ENCODE assay signal across 8 mouse cellular contexts in the genomic region with DNA sequence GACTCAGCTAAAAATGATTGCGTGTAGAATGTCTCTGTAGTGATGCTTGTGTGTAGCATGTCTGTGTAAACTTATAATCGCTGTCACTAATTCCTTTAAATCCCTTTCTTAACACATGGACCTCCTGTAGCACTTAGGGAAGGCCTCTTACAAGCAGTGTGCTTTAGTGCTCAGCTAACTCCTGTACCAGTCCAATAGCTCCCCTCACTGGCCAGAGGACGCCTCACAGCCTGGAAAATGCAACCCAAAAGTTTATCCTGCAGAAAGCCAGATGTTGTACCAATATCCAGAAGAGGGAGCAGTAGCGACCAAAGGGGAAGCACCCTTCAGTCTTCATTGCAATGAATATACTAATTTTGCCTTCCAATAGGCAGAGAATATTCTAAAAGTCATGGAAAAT. TPM values are rescaled to one million over a fixed set of nuclear protein-coding genes. Genes with fewer than 3 reads are reported as not detected.
A peak's percentile ranks its signal among the peaks of the same experiment; 100 is the strongest.
DNase-seq lines count a peak whose midpoint lies in the region; ATAC-seq and TF ChIP-seq lines count a peak whose summit lies in the region.
"Had no signal": no experiment of that assay in that cellular context is flagged by ENCODE, and none has a peak within 500 bp of the region (broad histone marks: within the 10 kb centered on the region; RNA-seq: fewer than 3 reads in every experiment).

No protein-coding gene starts in this region.

- WGBS in liver, embryonic 14.5 days (ENCODE audit: insufficient replicate concordance): 58% methylated on average over 4 of the region's 4 CpGs
- WGBS in hindbrain, embryonic 15.5 days: 78% methylated on average over 4 of the region's 4 CpGs

- no peak overlapping the region for H3K27ac ChIP-seq in liver, embryonic 14.5 days
- H3K27ac ChIP-seq in hindbrain, embryonic 15.5 days (replicated peaks): no peak overlapping the region
- H3K27ac ChIP-seq: neural tube, embryonic 13.5 days had no signal

- TF ChIP-seq CTCF in liver, embryonic 14.5 days (IDR thresholded peaks at IDR 0.05; ENCODE audit: low read depth): peak; percentile 56

- DNase-seq in liver, embryonic 14.5 days (ENCODE audit: low read depth in 3 of 3, low spot score in 3 of 3): no peak
- DNase-seq in liver: no peak
- DNase-seq in NIH3T3 (ENCODE audit: low read depth): peak; percentile 71
- peak; percentile 58 for DNase-seq in embryo, embryonic 10.5 days (ENCODE audit: low spot score)
- DNase-seq in left cerebral cortex, postnatal 36 days (ENCODE audit: low spot score in 2 of 2): peak; percentile 28 to 33
- DNase-seq in right cerebral cortex, postnatal 25 days: peak; percentile 32

- no peaks in the 10 kb centered on the region for H3K9me3 ChIP-seq in liver, embryonic 14.5 days (ENCODE audit: control insufficient read depth, low read length)
- no peaks in the 10 kb centered on the region for H3K9me3 ChIP-seq in hindbrain, embryonic 15.5 days
- H3K9me3 ChIP-seq: neural tube, embryonic 13.5 days had no signal

- H3K4me3 ChIP-seq in liver, embryonic 14.5 days (ENCODE audit: insufficient read depth in 1 of 2, low read depth in 2 of 2, low read length in 2 of 2): no peak overlapping the region
- H3K4me3 ChIP-seq in hindbrain, embryonic 15.5 days: no peak overlapping the region
- H3K4me3 ChIP-seq: neural tube, embryonic 13.5 days had no signal

- H3K27me3 ChIP-seq in liver, embryonic 14.5 days (ENCODE audit: control insufficient read depth, insufficient read depth, low read length): no peaks in the 10 kb centered on the region
- no peaks in the 10 kb centered on the region for H3K27me3 ChIP-seq in hindbrain, embryonic 15.5 days
- H3K27me3 ChIP-seq: neural tube, embryonic 13.5 days had no signal

- no peak for ATAC-seq in liver, embryonic 14.5 days (ENCODE audit: insufficient read depth)
- ATAC-seq in hindbrain, embryonic 15.5 days (ENCODE audit: low FRiP score, low read depth): 0 out of 2 replicates have a peak, but pooled peaks have one; percentile 56

- no peak for TF ChIP-seq EP300 in liver, embryonic 14.5 days (IDR thresholded peaks at IDR 0.05; ENCODE audit: low read depth)

- H3K4me1 ChIP-seq in liver, embryonic 14.5 days (replicated peaks; ENCODE audit: control insufficient read depth in 2 of 2, insufficient read depth in 2 of 2, low read length in 1 of 2): no peaks in the 10 kb centered on the region
- H3K4me1 ChIP-seq in hindbrain, embryonic 15.5 days (replicated peaks): no peaks in the 10 kb centered on the region
- H3K4me1 ChIP-seq: neural tube, embryonic 13.5 days had no signal

- intact Hi-C loops in left cerebral cortex, postnatal 36 days (cut with DNase I): loop anchor here (5.0 to 10.0 kb wide), 3 partner anchors 143 to 1631 kb away; no protein-coding TSS in a partner anchor

- no peak overlapping the region for H3K4me2 ChIP-seq in liver, embryonic 14.5 days (ENCODE audit: low read depth)
- no peak overlapping the region for H3K4me2 ChIP-seq in hindbrain, embryonic 15.5 days
- H3K4me2 ChIP-seq: neural tube, embryonic 13.5 days had no signal

- no peaks in the 10 kb centered on the region; the same call in none of the 2 replicates for H3K36me3 ChIP-seq in liver, embryonic 14.5 days (replicated peaks; ENCODE audit: control insufficient read depth, insufficient read depth, low read depth)
- H3K36me3 ChIP-seq in hindbrain, embryonic 15.5 days: peaks cover 33% of the 10 kb centered on the region

- no peak overlapping the region for H3K9ac ChIP-seq in liver, embryonic 14.5 days (replicated peaks)
- H3K9ac ChIP-seq in hindbrain, embryonic 15.5 days: no peak overlapping the region
- H3K9ac ChIP-seq: neural tube, embryonic 13.5 days had no signal

RNA-seq across cellular contexts. Expression of a gene that starts 30.8 kb away (rescaled TPM):
- 23.8 and 41.8 TPM in 2 replicates for polyA plus RNA-seq in liver, embryonic 14.5 days (2012; rRNA removed)
- polyA plus RNA-seq in liver, embryonic 14.5 days (2014; fragmentation: Nextera tagmentation; extraction: Ambion mirVana): 110 and 113 TPM in 2 replicates
- polyA plus RNA-seq in hindbrain, embryonic 15.5 days (2015; fragmentation: Nextera tagmentation; extraction: Ambion mirVana): 273 TPM in 2 replicates
- 100 to 1,000 TPM in 1 of 2 experiments, 10 to 100 TPM in 1; 93.5 to 100 TPM for total RNA-seq in left cerebral cortex, postnatal 36 days (2021)

RNA-seq across cellular contexts. Expression of a gene that starts 57.6 kb away (rescaled TPM):
- 2.6 and 4.3 TPM in 2 replicates for polyA plus RNA-seq in liver, embryonic 14.5 days (2012; rRNA removed)
- polyA plus RNA-seq in liver, embryonic 14.5 days (2014; fragmentation: Nextera tagmentation; extraction: Ambion mirVana): 7.1 and 7.4 TPM in 2 replicates
- polyA plus RNA-seq in hindbrain, embryonic 15.5 days (2015; fragmentation: Nextera tagmentation; extraction: Ambion mirVana): 15.0 and 15.6 TPM in 2 replicates
- 1 to 10 TPM; 3.1 to 4.4 TPM for total RNA-seq in left cerebral cortex, postnatal 36 days (2021)

Comparison
In these comparisons a context has a peak if more than half of its experiments do, and no peak if none do; other contexts are left out.
1. DNase-seq: peak in NIH3T3 (single experiment), embryo, embryonic 10.5 days (single experiment), left cerebral cortex, postnatal 36 days (2 of 2) and right cerebral cortex, postnatal 25 days (single experiment); none in liver, embryonic 14.5 days (0 of 3) and liver (single experiment).